Mouse (Mus musculus) layer of hippocampus, adult 9-11 months (tissue): Measurements from ENCODE around the gene Ap4b1.
A peak's percentile ranks its signal among the peaks of the same experiment; 100 is the strongest.
"Not testable (repeated sequence)": the region's sequence is repeated elsewhere in the genome, so short reads cannot be mapped to it uniquely, and the experiment has no call there.

Experiments used
- DNase-seq: peaks from one replicate; pipeline ENCODE4 v3.0.0; 2022

Gene Ap4b1

DNA sequence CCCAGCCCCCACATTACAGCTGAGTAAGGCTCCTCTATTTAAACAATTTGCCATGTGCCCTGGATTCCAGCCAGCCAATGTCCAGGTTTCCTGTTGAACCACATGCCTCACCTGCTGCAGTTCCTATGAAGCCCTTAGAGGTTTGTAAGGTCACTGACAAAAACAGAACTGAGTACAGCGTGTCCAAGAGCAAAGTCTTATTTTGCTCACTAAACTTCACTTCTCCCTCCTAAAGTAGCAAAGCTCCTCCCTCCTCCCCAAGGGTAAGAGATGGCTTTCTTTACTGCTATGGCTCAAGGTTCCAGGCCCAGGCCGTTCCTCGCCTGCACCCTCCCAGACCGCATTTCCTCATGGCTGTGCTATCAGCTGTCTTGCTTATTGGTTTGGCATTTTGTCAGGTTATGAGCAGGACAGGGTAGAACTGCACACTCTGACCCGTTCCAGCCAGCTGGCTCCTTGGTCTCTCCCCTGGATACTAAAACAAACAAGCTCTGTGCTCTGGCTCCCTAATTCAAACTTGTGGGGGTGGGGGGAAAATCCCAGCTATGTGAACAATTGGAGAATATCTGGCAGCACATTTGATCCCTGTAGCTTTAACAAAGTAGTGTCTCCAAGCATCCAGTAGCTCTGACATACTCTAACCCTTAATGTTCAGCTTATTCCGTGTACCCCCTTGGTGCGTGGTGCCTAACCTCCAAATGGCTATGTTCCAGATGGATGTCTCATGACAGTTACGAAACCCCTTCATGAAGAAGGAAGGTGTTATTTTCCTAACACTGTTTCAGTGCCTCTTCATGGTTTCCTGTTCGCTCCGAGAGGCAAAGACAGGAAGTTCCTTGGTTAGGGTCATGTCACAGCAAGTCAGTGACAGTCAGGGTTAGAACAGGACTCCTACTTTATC, 7.4 kb upstream of the Ap4b1 start:
- DNase-seq: peak; percentile 91

DNA sequence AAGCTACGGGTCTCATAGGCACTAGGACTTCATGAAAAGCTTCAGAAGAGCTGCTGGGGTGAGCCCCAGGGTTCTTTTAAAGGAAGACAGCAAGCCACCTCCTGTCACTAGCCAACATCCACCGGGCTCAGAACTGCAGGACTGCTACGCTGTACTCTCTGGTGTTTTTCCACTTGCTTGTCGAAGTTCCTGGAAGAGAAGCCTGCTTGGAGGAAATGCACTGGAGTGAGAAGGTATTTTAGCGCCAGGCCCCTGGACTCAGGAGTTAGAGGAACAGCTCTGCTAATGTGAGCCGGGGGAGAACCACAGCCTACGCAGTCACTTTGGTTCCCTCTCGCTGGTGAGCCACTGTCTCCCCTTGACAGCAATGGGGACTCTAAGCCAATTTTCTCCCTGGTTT, 6.5 kb upstream of the Ap4b1 start:
- DNase-seq: no peak

DNA sequence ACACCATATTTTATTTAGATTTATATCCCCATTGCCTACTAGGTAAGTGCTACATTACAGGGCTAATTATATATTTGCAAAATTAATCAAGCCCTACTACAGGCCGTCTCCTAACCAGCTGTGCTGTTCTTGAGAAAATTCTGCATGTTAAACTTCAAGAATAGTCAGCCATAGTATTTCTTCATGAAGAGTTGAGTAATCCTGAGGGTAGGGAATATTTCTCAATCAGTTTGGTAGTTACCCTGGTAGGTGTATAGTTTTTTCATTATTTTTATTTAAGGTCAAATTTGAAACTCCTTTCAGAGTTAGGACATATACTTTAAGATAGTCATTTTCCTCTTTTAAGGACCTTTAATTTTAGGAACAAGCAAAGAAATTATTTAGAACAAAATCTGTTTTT, 3.6 kb upstream of the Ap4b1 start:
- DNase-seq: no peak

DNA sequence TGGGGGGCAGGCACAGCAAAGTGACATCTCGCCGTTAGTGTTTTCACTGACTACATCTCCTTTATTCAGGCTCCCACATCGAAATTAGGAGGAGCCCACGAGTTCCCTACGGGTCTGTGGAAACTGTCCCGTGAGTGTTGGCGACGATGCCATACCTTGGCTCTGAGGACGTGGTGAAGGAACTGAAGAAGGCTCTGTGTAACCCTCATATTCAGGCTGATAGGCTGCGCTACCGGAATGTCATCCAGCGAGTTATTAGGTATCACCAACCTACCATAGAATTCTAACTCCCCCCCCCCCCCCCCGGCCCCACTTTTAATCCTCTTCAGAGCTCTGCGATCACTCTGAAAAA, 455 bp downstream of the Ap4b1 start:
- peak; percentile 38 for DNase-seq

DNA sequence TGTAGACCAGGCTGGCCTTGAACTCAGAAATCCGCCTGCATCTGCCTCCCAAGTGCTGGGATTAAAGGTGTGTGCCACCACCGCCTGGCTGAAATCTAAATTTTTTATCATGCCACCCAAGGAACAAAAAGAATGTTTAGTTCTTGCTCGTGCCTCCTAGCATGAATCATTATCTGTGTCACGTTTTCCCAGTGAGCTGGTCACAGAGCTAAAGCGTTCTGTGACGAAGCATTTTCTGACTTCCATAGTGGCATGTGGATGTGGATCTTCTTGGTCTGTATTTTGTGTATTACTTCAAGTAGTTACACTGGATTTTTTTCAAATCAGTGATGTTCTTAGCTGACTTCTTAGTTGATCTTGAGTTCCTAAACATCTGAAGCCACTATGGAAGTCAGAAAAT, 1.6 kb downstream of the Ap4b1 start:
- DNase-seq: no peak

DNA sequence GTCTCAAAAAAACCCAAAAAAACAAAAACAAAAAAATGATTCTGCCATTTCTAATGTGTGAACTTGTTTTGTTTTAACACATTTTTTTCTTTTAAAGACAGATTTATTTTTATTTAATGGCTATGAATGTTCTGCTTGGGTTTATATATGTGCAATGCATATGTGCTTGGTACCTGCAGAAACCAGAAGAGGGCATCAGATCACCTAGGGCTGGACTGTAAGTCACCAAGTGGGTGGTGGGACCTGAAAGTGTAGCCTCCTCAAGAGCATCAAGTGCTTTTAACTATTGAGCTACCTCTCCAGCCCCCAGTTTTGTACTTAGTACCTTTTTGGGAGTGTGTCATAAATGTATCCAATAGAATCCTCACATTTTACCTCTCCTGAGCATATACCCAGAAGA, 18.2 kb downstream of the Ap4b1 start:
- no peak for DNase-seq

DNA sequence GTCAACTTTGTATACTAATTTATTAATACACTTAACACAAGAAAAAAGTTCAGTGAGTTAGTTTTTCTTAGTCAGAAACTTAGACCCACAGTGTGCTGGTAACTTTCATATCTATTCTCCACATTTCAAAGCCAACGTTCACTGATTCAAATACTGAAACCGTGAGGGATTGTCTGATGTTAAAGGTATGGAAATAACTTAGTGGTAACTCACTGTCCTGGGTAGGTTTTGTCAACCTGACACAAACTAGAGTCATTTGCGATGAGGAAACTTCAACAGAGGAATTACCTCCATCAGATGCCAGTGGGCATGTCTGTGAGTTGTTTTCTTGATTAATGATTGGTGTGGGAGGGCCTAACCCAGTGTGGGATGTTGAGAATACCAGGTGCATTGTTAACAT, 19.7 kb downstream of the Ap4b1 start:
- DNase-seq: no peak

DNA sequence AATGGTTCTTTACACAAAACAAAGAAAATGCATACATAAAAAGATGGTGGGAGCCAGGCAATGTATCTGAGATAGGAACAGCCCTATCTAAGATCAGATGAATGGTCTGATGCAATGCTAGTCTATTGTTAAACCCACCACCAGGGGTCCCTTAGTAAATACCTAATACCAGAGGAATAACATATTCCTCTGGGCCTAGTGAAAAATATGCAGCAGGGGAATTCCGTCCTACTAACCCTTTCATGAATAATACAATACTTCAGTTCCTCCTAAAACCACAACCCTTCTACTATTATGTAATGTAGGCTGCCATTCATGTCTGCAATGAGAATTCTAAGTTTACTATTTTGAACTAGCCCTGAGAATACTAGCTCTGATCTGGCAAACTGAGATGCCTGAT, 21.4 kb downstream of the Ap4b1 start:
- DNase-seq: not testable (repeated sequence)

DNA sequence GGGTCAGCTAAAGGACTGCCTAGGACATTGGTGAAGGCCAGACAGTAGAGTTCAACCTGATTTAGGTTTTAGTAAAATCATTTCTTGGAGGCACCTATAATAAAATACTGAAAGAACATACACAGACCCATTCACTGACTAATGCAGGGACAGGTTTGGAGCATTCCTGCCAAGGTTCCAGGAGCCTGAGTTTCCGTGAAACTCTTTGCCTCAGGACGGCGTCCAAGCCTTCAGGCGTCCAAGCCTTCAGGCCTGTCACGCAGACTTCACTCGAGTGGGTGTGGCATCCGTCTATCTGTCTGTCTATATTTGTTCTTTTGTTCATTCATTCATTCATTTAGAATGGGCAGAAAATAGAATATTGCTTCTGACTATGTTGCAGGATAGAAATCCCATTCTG, 21.8 kb downstream of the Ap4b1 start:
- DNase-seq: no peak

DNA sequence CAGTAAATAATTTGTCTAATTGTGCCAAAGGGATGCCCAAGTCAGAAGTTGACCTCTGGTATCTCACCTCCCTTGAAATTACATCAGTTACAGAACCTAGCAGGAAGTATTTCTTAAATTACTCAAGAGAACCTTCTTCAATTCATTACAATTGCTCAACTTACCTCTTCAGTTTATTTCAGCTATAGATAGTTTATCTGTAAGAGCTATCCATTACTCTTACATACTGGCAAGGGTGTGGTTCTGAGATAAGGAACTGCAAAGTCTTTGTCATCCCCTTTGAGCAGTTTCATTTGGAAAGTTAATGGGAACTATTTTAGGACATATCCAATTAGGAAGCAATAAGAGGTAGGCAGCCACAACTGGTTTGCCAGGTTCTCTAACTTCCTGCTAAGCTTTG, 23.1 kb downstream of the Ap4b1 start, which contains the start of gene Bcl2l15:
Bcl2l15 (plus strand) TSS at position 176 of the 400 bp plus-strand sequence.
- DNase-seq: no peak

DNA sequence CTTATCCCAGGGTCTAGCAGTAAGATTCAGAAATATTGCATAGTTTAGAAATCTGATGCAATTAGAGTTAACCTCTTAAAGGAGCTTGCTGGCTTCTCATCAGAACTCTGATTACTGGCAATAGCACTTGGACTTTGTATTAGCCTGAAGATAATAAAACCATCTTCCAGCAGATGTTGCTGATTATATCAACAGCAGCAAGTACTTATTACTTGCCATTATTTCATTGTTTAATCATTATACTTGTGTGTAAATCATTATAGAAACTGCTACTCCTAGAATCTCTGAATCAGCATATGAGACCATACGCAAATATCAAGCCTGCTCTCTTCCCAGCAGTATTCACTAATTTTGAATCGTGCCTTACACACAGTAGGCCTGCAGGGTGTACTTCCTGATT, 24.7 kb downstream of the Ap4b1 start:
- no peak for DNase-seq

DNA sequence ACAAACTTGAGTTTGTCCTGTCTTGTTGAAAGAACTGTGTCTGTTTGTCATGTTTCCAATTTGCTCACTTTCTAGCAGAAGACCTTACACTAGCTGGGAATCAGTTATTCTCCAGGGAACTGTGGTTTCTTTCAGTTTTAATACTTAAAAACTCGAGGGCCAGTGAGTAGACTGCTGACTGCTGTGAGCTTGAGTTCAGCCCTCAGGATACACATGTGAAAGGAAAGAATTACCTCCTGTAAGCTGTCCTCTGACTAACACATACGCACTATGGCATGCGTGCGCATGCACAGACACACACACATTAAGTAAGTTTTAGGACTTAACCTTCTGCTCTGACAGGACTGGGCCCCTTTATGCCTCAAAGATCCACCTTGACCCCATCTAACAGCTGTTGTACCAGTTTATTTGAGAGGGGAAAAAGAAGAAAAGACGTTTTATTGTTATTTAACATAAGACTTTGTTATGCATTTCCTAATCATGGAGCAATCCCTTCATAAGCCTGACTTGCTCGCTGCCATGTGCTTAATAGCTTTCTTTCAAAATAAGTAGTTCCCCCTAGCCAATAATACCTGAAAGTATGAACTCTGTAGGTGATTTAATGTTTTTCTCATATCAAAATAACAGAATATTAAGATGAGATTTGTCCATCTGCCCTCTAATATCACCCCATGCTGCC, 26.1 kb downstream of the Ap4b1 start:
- DNase-seq: no peak

DNA sequence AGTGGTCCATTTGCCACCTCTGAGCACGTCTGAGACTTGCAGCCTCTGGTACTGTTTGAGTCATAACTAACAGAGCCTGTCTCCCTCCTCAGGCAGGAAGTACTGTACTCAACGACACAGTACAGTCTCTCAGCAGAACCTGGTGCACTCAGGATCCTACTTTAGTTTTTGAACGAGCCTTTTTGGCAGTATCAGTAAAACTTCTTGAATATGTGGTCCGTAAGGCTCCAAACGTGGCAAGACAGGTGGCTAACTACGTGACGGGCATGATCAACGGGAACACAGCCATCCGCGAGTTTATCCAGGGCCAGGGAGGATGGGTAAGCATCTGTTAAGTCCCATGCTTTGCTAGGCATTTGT, 26.6 kb downstream of the Ap4b1 start:
- DNase-seq: peak; percentile 14

DNA sequence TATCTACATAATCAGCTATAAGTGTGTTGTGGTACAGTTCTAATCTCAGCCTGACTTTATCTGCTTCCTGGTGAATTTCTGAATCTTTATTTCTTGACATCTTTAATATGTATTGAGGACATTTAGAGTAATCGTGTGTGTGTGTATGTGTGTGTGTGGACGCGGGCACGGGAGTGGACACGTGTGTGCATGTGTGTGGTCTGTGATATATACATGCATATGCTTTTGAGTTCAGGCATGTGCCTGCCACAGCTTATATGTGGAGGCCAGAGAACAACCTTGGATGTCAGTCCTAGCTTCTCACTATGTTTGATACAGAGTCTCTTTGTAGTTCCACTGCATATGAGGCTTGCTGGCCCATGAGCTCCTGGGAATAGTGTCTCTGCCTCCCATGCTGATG, 27.1 kb downstream of the Ap4b1 start:
- DNase-seq: no peak

DNA sequence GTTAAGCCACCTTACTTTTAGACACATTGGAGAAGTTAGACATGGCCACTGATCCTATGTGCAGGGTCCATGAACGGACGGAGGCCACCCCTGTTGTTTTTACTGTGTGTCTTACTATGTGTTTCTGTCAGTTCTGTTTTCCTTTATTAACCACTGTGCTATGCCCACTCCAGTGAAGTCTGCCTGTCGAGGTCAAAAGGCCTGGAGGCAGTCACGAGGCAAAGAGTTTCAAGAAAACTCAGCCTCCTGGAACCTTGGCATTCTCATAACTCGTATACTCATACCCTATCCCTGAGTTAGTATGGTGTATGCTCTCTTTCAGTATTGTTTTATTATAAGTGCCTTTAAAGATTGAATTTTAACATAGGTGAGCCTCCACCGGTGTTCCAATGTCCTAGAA, 30.4 kb downstream of the Ap4b1 start:
- no peak for DNase-seq

DNA sequence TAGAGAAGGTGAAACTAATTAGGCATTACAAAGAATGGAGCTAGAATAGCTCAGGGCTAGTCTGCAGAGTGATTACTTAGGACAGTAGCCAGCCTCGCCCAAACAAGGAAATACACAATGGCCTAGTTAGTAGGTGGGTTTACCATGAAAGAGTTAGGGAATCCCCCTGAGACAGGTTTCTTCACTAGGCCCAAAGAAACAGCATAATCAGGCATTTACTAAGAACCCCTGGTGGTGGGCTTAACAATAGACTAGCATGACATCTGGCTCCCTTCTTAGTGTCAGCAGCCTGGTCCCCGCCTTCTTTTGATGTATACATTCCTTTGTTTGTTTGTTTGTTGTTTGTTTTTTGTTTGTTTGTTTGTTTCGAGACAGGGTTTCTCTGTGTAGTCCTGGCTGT, 30.9 kb downstream of the Ap4b1 start:
- DNase-seq: not testable (repeated sequence)

DNA sequence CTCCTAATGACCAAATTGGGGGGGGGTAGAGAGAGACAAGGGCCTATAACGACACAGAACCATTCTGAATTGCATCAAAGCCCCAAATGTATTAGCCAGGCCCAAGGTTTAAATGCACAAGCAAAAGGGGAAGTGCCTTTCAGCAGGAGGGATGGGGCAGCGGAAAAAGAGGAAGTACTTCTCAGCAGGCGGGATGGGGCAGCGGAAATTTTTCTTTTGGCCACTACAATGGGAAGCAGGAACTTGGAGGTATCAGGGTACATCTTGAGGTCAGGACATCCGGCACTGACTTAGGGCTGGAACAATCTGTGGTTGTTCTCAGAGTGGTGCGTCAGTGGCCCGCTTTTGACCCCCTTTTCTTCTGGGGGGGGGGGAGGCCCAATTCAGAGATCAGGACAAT, 31.6 kb downstream of the Ap4b1 start:
- DNase-seq: not testable (repeated sequence)

DNA sequence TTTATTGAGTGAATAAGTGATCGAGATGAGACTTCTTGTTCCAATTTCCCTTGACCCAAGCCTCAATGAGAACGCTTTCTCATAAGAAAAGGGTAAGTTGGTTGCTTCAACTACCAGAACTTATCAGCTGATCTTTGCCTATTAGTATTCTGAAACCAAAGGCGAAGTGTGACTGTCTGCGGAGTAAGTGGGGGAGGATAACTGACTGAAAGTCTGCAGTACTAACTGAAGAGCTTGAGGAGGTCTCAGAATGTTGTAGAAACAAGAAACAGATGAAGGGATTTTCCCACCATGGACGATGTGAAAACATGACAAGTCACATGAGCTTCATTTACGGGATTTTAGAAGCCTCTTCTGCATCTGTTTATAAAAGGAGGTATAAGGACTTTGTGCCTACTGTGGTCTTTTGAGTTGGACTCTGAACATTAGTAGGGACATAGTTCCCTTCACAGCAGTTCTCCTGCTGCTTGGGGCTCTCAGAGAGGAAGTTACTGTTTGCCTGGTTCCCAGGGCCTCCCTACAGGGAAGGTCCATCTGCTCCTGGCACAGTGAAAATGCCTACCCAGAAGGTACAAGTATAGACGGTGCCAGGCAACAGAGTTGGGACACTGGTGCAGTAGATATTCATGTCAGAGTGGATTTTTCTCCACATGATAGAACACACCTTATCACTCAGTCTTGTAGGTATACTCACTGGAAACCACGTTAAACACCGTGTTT, 41.5 kb downstream of the Ap4b1 start:
- peak; percentile 51 for DNase-seq

DNA sequence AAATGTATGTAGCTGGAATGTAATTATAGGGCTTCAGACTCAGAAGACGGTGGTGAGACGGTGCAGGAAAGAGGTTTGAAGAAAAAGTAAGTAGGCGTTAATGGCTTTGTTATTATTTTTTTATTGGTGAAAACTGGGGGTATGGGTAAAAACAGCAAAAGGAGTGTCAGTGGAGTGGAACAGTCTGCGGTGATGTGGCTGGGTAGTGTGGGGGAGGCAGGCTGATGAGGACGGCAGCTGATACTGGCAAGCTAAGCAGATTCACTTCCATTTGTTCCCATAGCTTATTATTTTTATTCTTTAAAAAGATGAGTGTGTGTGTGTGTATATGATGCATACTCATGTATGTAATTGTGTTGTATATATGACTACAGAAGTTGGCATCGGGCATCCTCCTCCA, 42.2 kb downstream of the Ap4b1 start:
- peak; percentile 39 for DNase-seq

DNA sequence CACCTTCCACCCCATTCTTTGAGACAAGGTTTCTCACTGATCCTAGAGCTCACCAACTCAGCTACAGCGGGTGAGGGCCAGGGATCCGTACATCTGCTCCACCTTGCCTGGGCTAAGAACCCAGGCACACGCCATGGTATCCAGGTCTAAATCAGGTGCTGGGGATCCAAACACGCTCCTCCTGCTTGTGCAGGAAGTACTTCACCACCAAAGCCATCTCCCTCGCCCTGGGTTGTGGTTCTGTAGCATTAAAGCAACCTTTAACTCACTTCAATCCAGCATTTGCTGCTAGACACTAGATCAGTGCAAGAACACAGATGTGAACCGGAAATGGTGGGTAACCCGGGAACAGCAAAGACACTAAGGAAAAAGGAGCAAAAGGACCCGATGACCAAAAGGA, 42.6 kb downstream of the Ap4b1 start:
- DNase-seq: no peak

DNA sequence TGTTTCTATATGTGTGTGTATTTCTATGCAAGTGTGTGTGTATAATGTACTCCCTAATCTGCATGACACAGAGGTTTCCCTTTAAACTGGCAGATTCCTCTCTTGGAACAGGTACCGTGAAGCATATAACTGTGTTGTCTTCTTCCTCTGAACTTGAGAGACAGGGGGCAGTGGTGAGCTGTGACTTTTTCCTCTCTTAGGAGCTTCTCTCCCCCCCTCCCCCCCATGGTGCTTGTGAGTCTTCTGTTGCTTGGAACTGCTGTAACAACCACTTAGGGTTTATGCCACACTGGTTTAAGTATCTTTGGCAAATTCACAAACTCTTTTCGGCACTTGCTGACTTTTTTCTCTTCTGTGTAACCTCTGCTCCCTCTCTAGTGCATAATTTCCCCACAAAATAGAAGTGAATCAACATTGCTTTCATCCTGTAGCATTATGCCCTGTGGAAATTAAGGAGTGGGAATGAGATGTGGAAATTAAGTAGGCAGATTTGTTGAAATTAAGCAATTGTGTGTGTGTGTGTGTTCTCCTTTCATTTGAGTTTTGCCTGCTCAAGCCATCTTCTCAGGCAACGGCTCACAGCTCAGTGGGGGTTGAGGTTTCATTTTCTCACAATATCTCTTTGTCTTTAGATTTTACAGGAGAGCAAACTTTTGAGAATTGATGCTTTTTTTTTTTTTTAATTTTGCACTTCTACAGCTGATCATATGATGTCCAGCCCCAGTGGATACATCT, 43.4 kb downstream of the Ap4b1 start:
- DNase-seq: peak; percentile 13

DNA sequence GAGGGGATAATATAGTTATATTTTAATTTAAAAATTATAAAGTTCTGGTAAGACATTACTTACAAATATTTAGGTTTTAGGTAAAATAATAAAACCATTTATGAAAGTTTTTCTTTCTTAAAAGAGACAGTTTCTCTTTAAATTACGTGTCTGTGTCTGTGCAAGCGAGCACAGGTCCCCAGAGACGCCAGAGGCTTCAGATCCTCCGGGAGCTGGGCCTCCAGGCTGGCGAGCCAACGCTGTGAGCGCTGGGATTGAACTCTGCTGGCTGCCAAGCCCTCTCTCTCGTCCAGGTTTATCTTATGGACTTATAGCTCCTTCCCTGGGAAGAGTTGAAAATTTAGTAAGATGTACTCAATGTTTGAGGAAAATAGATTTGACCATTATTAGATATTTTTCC, 44.5 kb downstream of the Ap4b1 start:
- no peak for DNase-seq
